Mouse (Mus musculus) cortical plate, adult 2 months (tissue): ENCODE results near the gene Zfp689. TPM values are rescaled to one million over a fixed set of nuclear protein-coding genes. Genes with fewer than 3 reads are reported as not detected.
"Not testable (repeated sequence)": the region's sequence is repeated elsewhere in the genome, so short reads cannot be mapped to it uniquely, and the experiment has no call there.

Experiments used
- H3K27ac ChIP-seq: fragments of 200-500 bp; 2 replicates; pipeline ENCODE4 v1.5.1; 2012; ENCODE audit warnings: low read length, control low read depth, inconsistent platforms; ENCODE audit not compliant: insufficient read depth
- H3K4me1 ChIP-seq: fragments of 200-500 bp; 2 replicates; pipeline ENCODE4 v1.6.1; 2011; ENCODE audit warnings: low read length; ENCODE audit not compliant: control insufficient read depth, insufficient read depth
- H3K4me3 ChIP-seq: fragments of 200-500 bp; 2 replicates; pipeline ENCODE4 v1.5.1; 2011; ENCODE audit warnings: mild to moderate bottlenecking, low read length, control low read depth; ENCODE audit not compliant: insufficient read depth
- CTCF ChIP-seq: fragments of 200-500 bp; IDR thresholded peaks from 2 replicates; pipeline ENCODE4 v1.5.1; 2011; ENCODE audit warnings: mild to moderate bottlenecking, control low read depth, low read length; ENCODE audit not compliant: insufficient read depth; ENCODE audit errors: extremely low read depth
- POLR2A ChIP-seq: fragments of 200-500 bp; IDR thresholded peaks from 2 replicates; pipeline ENCODE4 v1.6.1; 2011; ENCODE audit warnings: mild to moderate bottlenecking, low read length, control low read depth; ENCODE audit not compliant: insufficient read depth; ENCODE audit errors: extremely low read depth
- polyA plus RNA-seq: library from polyadenylated mRNA; depleted of rRNA; stranded (reverse); fragments of >200 nt; gene quantifications from 2 replicates; pipeline ENCODE4 v1.2.3, GENCODE M21; 2012

Zfp689 gene
- polyA plus RNA-seq, 1 experiment: 5.8 TPM

DNA sequence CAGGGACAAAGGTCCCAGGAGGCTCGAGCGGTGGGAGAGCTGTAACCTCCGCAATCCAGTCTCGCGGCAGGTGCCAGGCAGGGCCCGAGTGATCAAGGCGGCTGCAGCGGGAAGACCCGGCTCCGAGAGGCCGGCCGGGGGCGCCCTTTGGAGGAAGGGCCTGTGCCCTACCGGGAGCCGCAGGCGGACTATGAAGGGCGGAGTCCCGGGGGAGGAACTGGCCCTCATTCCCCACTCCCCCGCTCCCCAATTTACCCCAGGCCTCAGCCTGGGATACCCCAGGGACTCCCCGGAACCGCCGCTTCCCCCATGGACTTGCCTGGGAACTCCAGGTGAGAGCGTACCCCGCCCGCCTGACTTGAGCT lies 22.7 kb upstream of the Zfp689 start:
- H3K4me1 ChIP-seq: no peaks in the 10 kb centered on the region; the same call in 1 of the 2 replicates
- TF ChIP-seq POLR2A: no peak
- TF ChIP-seq CTCF: no peak
- H3K4me3 ChIP-seq: peak overlapping the region; percentile 94
- H3K27ac ChIP-seq: peak overlapping the region; percentile 92

- Histone ChIP-seq H3K4me1 (no peaks in the 10 kb centered on the region; the same call in 1 of the 2 replicates), H3K27ac (peak overlapping the region; percentile 92), H3K4me3 (peak overlapping the region; percentile 94)
- TF ChIP-seq POLR2A (peak; percentile 77), CTCF (no peak)
Observed at GRCm38 (mm10) chr7:127470743-127471645, 22.0 kb upstream of the Zfp689 start.

GRCm38 (mm10) chr7:127470011-127470715 lies 21.2 kb upstream of the Zfp689 start:
- no peaks in the 10 kb centered on the region; the same call in 1 of the 2 replicates for H3K4me1 ChIP-seq
- TF ChIP-seq CTCF (no peak), POLR2A (no peak)
- H3K27ac ChIP-seq: peak overlapping the region; percentile 20
- H3K4me3 ChIP-seq: peak overlapping the region; percentile 94

GRCm38 (mm10) chr7:127466606-127467005 lies 17.6 kb upstream of the Zfp689 start:
- H3K4me1 ChIP-seq: no peaks in the 10 kb centered on the region; the same call in 1 of the 2 replicates
- no peak overlapping the region for H3K27ac ChIP-seq
- H3K4me3 ChIP-seq: no peak overlapping the region
- TF ChIP-seq POLR2A (no peak), CTCF (no peak)

GRCm38 (mm10) chr7:127465670-127466069 lies 16.7 kb upstream of the Zfp689 start:
- not testable (repeated sequence) for H3K4me3 ChIP-seq, H3K4me1 ChIP-seq, H3K27ac ChIP-seq

DNA sequence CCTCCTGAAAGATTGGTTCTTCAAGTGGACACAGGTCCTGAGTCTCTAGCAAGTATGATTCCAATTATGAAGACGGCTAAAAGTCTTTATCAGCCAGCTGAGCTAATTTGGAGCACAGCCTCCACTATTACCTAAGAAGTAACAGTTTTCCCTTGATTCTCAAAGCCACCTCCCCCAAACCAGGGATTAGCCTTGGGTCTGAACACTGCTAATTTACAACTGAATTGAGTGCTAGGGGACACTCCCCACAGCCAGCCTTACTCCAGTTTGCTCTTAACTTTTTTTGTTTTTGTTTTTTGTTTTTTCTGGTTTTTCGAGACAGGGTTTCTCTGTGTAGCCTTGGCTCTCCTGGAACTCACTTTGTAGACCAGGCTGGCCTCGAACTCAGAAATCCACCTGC lies 16.2 kb upstream of the Zfp689 start:
- TF ChIP-seq CTCF (no peak), POLR2A (no peak)
- Histone ChIP-seq H3K4me3 (no peak overlapping the region), H3K27ac (no peak overlapping the region), H3K4me1 (no peaks in the 10 kb centered on the region; the same call in 1 of the 2 replicates)

- not testable (repeated sequence) for H3K4me1 ChIP-seq, H3K27ac ChIP-seq, H3K4me3 ChIP-seq
Observed at GRCm38 (mm10) chr7:127459311-127459710, 10.4 kb upstream of the Zfp689 start, which contains the start of gene Prr14. Gene Prr14, plus strand, starts transcription at chr7:127459611.

DNA sequence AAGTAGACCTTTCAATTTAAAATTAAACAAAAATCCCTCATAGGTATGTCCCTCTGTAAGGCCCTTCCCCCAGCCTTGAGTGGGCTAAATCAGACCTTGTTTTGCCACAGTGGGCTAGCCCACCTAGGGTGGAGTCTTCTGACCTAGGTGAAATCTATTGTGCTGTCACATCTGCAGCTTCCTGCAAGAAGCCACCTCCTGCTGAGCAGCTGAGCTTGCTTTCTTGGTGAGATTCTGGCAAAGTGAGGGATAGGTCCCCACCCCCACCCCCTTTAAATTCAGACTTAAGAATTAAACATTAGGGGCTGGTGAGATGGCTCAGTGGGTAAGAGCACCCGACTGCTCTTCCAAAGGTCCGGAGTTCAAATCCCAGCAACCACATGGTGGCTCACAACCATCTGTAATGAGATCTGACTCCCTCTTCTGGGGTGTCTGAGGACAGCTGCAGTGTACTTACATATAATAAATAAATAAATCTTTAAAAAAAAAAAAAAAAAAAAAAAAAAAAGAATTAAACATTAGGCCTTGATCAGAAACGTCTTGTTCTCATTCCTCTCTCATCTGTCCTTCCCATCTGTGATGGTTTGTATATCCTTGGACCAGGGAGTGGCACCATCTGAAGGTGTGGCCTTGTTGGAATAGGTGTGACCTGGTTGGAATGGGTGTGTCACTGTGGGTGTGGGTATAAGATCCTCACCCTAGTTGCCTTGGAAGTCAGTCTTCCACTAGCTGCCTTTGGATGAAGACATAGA lies 9.6 kb upstream of the Zfp689 start:
- not testable (repeated sequence) for H3K4me3 ChIP-seq, H3K27ac ChIP-seq, H3K4me1 ChIP-seq

GRCm38 (mm10) chr7:127454905-127455304 lies 5.9 kb upstream of the Zfp689 start:
- TF ChIP-seq POLR2A: no peak
- TF ChIP-seq CTCF: no peak
- no peak overlapping the region for H3K4me3 ChIP-seq
- H3K4me1 ChIP-seq: peaks cover 4% of the 10 kb centered on the region; the same call in 1 of the 2 replicates
- H3K27ac ChIP-seq: no peak overlapping the region

- peaks cover 4% of the 10 kb centered on the region; the same call in 1 of the 2 replicates for H3K4me1 ChIP-seq
- H3K27ac ChIP-seq: no peak overlapping the region
- TF ChIP-seq CTCF (no peak), POLR2A (no peak)
- H3K4me3 ChIP-seq: no peak overlapping the region
Observed at GRCm38 (mm10) chr7:127453056-127453455, 4.1 kb upstream of the Zfp689 start.
